Mouse (Mus musculus) stomach, embryonic 15.5 days (tissue): ENCODE measurements at regions not wholly inside any gene's neighbourhood (a gene's known extent, or its start where the extent isn't known, plus 50 kb on each side); places are given as distances from the start of the nearest gene placed in this dataset.
A peak's percentile ranks its signal among the peaks of the same experiment; 100 is the strongest.

Experiments
- ATAC-seq: fragments of 200-750 bp; cut with Nextera tagmentation; 2 replicates; pipeline ENCODE4 v1.8.0; 2017; ENCODE audit warnings: low read depth, moderate number of reproducible peaks, moderate TSS enrichment; ENCODE audit not compliant: insufficient read depth, low FRiP score
- H3K27ac ChIP-seq: fragments of 300-500 bp; sonication (generic); 2 replicates; pipeline ENCODE4 v1.5.1; 2015; ENCODE audit warnings: mild to moderate bottlenecking, inconsistent platforms
- H3K27me3 ChIP-seq: fragments of 300-500 bp; sonication (generic); replicated peaks from 2 replicates; pipeline ENCODE4 v1.6.1; 2015; ENCODE audit warnings: inconsistent platforms
- H3K36me3 ChIP-seq: fragments of 300-500 bp; sonication (generic); 2 replicates; pipeline ENCODE4 v1.6.1; 2015; ENCODE audit warnings: inconsistent platforms
- H3K4me1 ChIP-seq: fragments of 300-500 bp; sonication (generic); 2 replicates; pipeline ENCODE4 v1.6.1; 2015; ENCODE audit warnings: inconsistent platforms
- H3K4me2 ChIP-seq: fragments of 300-500 bp; sonication (generic); 2 replicates; pipeline ENCODE4 v1.6.1; 2015; ENCODE audit warnings: mild to moderate bottlenecking, inconsistent platforms
- H3K4me3 ChIP-seq: fragments of 300-500 bp; sonication (generic); replicated peaks from 2 replicates; pipeline ENCODE4 v1.5.1; 2015; ENCODE audit warnings: inconsistent platforms
- H3K9ac ChIP-seq: fragments of 300-500 bp; sonication (generic); 2 replicates; pipeline ENCODE4 v1.6.1; 2015; ENCODE audit warnings: inconsistent platforms
- H3K9me3 ChIP-seq: fragments of 300-500 bp; sonication (generic); 2 replicates; pipeline ENCODE4 v1.6.1; 2016; ENCODE audit warnings: inconsistent platforms
- WGBS: fragments of 180-500 bp; shearing (Covaris S2); methylation state at CpG from one replicate; pipeline ENCODE4 v1.1.7; 2015; 5-methylcytosine and 5-hydroxymethylcytosine counted together

DNA sequence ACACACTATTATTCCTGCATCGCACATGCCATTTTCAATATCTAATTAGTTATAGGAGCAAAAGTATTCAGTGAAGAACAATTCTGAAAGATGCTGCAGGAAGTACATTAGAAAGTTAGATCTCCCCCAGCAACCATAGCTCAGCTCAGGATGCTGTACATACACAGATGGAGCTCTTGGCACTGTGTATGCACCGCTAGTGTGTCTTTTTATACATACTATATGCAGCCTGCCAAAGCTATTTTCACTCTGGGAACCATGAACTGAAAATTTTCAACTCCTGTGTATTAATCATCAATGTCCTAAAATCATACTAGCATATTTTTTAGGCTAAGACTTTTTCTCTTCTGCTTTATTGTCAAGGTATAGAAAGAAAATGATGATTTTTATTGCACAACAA lies 944.5 kb downstream of the Fam19a2 start:
- no peaks in the 10 kb centered on the region for H3K36me3 ChIP-seq
- H3K27ac ChIP-seq: no peak overlapping the region
- 84% methylated on average over 2 of the region's 2 CpGs for WGBS
- no peaks in the 10 kb centered on the region for H3K9me3 ChIP-seq
- no peak overlapping the region for H3K9ac ChIP-seq
- no peaks in the 10 kb centered on the region for H3K4me1 ChIP-seq
- H3K4me3 ChIP-seq: no peak overlapping the region
- no peak overlapping the region for H3K4me2 ChIP-seq
- no peak for ATAC-seq
- H3K27me3 ChIP-seq: no peaks in the 10 kb centered on the region

DNA sequence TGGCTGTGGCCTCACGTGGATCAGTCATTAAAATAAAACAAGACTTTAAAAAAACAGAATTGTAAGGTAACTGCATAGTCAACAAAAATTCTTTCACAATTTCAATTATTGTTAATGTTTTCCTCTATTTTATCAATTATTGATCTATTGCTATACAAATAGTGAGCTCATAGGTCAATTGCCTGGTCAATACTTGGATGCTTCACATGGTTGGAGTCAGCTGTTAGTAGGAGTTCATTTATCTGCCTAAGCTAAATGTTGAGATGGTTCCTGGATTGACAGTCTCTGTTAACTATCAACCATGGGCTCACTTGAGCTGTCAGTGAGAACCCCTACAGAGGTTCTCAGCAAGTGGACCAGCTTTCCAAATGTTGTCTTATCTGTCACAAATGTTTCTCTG lies 955.7 kb downstream of the Fam19a2 start:
- H3K9me3 ChIP-seq: no peaks in the 10 kb centered on the region
- no peaks in the 10 kb centered on the region for H3K36me3 ChIP-seq

DNA sequence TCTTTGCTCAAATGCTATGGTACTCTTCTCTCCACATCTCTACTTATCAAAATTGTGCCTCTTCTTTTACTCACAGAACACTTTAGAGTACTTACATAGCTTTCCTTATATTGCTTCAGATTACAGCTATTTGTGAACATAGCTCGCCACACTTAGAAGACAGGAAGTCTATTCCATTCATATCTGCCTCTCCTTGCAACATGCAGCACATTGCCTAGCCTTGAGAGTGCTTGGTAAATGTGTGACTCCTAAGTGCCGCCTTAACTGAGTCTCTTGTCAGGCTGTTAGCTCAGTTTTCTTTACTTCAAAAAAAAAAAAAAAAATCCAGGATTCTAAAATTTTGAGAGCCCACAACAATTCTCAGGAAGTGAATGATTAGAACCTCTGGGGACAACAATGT lies 958.3 kb downstream of the Fam19a2 start:
- Histone ChIP-seq H3K9me3 (no peaks in the 10 kb centered on the region), H3K4me3 (no peak overlapping the region), H3K4me2 (no peak overlapping the region), H3K4me1 (no peaks in the 10 kb centered on the region), H3K36me3 (no peaks in the 10 kb centered on the region), H3K9ac (no peak overlapping the region), H3K27ac (no peak overlapping the region), H3K27me3 (no peaks in the 10 kb centered on the region)
- ATAC-seq: no peak
- 51% methylated on average over 2 of the region's 2 CpGs for WGBS

More for the DNA sequence above, 955.7 kb downstream of the Fam19a2 start:
- H3K27ac ChIP-seq: no peak overlapping the region
- H3K27me3 ChIP-seq: no peaks in the 10 kb centered on the region
- WGBS: 76% methylated on average over 1 of the region's 1 CpGs
- no peak for ATAC-seq
- no peak overlapping the region for H3K4me3 ChIP-seq
- H3K4me1 ChIP-seq: no peaks in the 10 kb centered on the region
- H3K4me2 ChIP-seq: no peak overlapping the region
- no peak overlapping the region for H3K9ac ChIP-seq

DNA sequence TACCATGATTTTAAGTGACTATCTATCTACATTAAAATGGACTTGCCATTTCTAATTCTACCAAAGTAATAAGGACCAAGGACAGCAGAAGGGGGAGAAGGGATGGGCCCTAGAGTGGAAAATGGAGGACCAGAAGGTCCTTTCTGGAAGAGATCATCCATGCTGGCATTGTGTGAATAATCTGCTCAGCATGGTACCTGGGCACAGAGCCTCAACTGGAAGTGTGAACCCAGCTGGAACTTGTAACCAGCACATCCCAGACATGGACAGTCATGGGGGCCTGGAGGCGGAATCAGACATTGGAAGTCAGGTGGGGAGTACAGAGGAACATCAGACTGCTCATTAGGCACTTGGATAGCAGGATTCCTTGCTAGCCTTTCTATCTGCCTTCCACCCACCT lies 963.3 kb downstream of the Fam19a2 start:
- no peaks in the 10 kb centered on the region for H3K36me3 ChIP-seq
- H3K4me1 ChIP-seq: no peaks in the 10 kb centered on the region
- no peak overlapping the region for H3K9ac ChIP-seq
- no peak overlapping the region for H3K4me3 ChIP-seq
- H3K4me2 ChIP-seq: no peak overlapping the region
- H3K9me3 ChIP-seq: no peaks in the 10 kb centered on the region
- H3K27ac ChIP-seq: no peak overlapping the region
- no peaks in the 10 kb centered on the region for H3K27me3 ChIP-seq
- WGBS: 83% methylated on average over 1 of the region's 1 CpGs
- ATAC-seq: no peak

DNA sequence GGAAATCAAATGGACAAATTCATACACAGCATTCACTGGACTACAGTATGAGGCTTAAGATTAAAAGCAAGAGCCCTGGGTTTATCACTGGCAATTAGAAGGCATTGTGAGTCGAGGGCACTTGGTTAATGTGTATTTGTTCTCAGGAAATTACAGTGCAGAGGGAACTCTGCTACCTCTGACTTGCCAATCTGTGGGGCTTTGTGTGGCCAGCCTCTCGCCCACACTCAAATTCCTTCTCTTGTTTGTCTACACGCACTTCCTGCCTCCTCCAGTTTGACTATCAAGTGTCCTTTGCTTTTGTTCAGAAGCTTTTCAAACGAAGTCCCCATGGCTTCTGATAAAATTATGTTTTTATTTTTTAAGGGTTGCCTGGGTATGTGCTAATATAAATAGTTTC lies 985.6 kb downstream of the Fam19a2 start:
- H3K4me3 ChIP-seq: no peak overlapping the region
- 33% methylated on average over 4 of the region's 4 CpGs for WGBS
- no peaks in the 10 kb centered on the region for H3K36me3 ChIP-seq
- no peaks in the 10 kb centered on the region for H3K4me1 ChIP-seq
- no peak for ATAC-seq
- no peak overlapping the region for H3K4me2 ChIP-seq
- H3K9me3 ChIP-seq: no peaks in the 10 kb centered on the region
- H3K27me3 ChIP-seq: no peaks in the 10 kb centered on the region
- no peak overlapping the region for H3K9ac ChIP-seq
- H3K27ac ChIP-seq: no peak overlapping the region

DNA sequence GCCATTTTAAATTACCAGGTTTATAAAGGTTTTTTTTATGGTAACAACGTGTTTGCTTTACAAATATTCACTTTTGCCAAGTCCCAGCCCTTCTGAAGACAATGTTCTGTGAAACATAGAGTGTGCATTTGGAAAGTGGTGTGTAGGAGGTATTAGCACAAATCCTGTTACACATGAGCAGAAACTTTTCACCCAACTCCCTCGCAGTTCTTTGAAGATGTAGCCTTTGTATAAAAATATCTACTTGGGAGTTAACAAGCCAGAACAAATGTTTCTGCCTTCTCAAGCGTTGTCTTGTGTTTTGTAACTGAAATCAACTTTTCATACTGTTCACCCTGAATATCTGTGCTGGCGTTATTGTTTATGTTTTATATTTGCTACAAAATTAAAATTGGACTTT lies 986.2 kb downstream of the Fam19a2 start:
- Histone ChIP-seq H3K4me1 (no peaks in the 10 kb centered on the region), H3K27ac (no peak overlapping the region), H3K9me3 (no peaks in the 10 kb centered on the region), H3K4me3 (no peak overlapping the region), H3K4me2 (no peak overlapping the region), H3K36me3 (no peaks in the 10 kb centered on the region), H3K27me3 (no peaks in the 10 kb centered on the region), H3K9ac (no peak overlapping the region)
- ATAC-seq: no peak
- 48% methylated on average over 4 of the region's 4 CpGs for WGBS

DNA sequence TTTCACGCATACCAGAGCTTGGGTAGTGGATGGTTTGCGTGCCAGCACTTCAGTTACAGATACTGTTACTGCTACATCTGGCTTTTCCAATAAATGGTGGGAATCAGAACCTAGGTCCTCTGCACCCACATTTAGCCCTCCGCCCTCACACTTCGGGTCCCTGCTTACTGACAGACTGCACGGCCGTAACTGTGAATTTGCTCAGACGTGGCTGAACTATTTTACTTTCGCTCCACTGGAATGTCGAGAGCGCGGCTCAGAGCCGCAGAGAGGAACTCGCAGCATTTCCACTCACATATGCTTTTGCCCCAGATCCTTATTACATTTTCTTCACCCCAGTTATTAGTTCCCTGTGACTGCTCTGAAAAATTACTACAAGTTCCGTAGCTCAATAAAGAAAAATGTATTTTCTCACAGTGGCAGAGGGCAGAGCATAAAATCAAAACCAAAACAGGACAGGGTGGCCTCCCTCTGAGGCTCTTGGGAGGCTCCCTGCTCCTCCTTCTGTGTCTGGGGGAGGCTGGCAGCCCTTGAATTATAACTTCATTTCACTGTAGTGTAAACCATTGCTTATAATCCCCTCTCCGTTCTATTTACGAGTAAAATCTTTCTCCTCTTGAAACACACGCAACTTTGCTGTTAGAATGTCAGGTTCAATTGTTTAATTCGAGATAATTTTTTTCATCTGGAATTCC lies 1024.7 kb downstream of the Fam19a2 start:
- peak overlapping the region; percentile 38 for H3K4me2 ChIP-seq
- peak overlapping the region; percentile 11; the same call in 1 of the 2 replicates for H3K4me3 ChIP-seq
- H3K36me3 ChIP-seq: no peaks in the 10 kb centered on the region
- ATAC-seq: no peak
- H3K9ac ChIP-seq: no peak overlapping the region
- WGBS: 43% methylated on average over 18 of the region's 18 CpGs
- no peaks in the 10 kb centered on the region for H3K27me3 ChIP-seq
- no peaks in the 10 kb centered on the region for H3K9me3 ChIP-seq
- no peaks in the 10 kb centered on the region for H3K4me1 ChIP-seq
- H3K27ac ChIP-seq: no peak overlapping the region

DNA sequence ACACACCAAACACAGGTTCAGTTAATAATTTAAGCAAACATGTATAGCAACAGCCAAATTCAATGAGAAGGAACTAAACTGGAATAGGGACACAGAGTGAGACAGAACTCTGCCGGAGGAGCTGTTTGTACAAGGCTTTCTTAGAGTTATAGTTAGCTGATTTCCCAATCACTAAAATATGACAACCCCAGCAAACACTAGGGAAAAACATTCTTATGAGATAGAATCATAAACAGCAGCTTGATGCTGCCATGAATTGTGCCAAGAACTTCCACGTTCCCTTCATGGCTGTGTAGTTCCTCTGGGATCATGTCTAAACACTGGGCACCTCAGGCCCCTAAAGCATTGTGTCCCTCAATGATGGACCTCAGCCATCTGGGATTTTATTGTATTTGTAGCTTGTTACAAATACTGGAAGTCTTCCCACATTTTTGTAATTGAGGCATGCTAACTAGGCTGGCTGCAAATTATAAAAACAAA lies 1033.4 kb downstream of the Fam19a2 start:
- no peak for ATAC-seq
- no peak overlapping the region for H3K4me3 ChIP-seq
- WGBS: 66% methylated on average over 2 of the region's 2 CpGs
- no peaks in the 10 kb centered on the region for H3K9me3 ChIP-seq
- H3K27ac ChIP-seq: no peak overlapping the region
- H3K36me3 ChIP-seq: no peaks in the 10 kb centered on the region
- H3K27me3 ChIP-seq: no peaks in the 10 kb centered on the region
- no peak overlapping the region for H3K4me2 ChIP-seq
- H3K9ac ChIP-seq: no peak overlapping the region
- no peaks in the 10 kb centered on the region for H3K4me1 ChIP-seq

DNA sequence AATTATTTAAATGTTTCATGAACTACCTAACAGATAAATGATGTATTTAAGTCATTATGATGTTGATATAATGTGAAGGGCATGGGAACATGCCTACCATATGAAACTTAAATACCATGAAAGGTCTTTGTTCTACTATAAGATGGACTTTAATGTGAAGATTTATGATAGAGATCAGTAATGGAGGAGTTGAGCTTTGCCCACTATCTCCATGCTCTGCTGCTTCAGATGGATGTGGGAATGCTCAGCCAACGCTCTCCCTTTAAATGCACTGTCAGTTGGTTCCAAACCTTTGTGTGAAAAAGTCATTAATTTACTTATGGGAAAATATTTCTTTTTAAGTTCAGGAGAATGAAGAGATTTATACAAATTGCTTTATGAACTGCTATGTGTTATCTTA lies 1040.9 kb downstream of the Fam19a2 start:
- ATAC-seq: no peak
- H3K4me3 ChIP-seq: no peak overlapping the region
- no peak overlapping the region for H3K27ac ChIP-seq
- no peaks in the 10 kb centered on the region for H3K27me3 ChIP-seq
- H3K9ac ChIP-seq: no peak overlapping the region
- no peaks in the 10 kb centered on the region for H3K36me3 ChIP-seq
- no peaks in the 10 kb centered on the region for H3K9me3 ChIP-seq
- no peak overlapping the region for H3K4me2 ChIP-seq
- H3K4me1 ChIP-seq: no peaks in the 10 kb centered on the region
- 84% methylated on average over 1 of the region's 1 CpGs for WGBS

DNA sequence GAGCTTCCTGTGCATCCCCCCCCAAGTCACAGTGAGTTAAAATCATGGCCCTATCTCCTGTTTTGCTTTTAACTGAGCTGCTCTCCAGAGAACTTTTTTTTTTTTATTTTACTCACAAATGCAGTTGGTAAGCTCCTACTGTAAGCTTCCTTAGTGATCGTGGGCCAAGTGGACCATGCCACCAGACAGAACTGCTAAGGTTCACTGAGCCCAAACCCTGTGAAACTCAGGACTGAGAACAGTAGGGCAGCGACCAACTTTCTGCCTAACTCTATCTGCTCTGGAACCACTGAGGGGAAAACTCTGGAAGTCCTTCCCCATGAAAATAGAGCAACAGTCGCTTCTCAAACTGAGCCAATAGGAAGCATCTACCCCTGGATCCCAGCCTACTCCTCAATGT lies 1041.8 kb downstream of the Fam19a2 start:
- Histone ChIP-seq H3K4me2 (no peak overlapping the region), H3K4me3 (no peak overlapping the region), H3K27ac (no peak overlapping the region), H3K9ac (no peak overlapping the region), H3K9me3 (no peaks in the 10 kb centered on the region), H3K36me3 (no peaks in the 10 kb centered on the region), H3K27me3 (no peaks in the 10 kb centered on the region), H3K4me1 (no peaks in the 10 kb centered on the region)
- ATAC-seq: no peak
- 87% methylated on average over 3 of the region's 3 CpGs for WGBS

DNA sequence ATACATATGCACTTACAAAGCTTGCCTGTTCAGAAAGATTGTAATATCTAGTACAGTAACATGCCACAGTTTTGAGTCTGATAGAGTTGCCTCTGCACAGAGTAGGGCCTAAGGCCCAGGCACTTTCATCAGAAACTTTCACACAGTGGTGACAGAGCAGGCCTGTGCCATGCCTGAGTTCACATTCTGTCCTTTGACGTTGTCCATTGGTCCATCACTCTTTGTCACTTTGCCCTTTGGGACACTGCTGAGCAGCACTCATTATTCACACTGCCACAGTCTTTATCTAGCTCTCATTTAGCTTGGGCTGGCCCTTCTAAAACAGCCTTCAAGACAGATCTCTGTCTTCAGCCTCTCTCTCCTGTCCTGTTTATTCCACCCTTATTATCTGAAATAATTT lies 1055.0 kb downstream of the Fam19a2 start:
- H3K27me3 ChIP-seq: no peaks in the 10 kb centered on the region
- 63% methylated on average over 1 of the region's 1 CpGs for WGBS
- H3K9me3 ChIP-seq: no peaks in the 10 kb centered on the region
- H3K4me3 ChIP-seq: no peak overlapping the region
- no peaks in the 10 kb centered on the region for H3K36me3 ChIP-seq
- H3K4me2 ChIP-seq: no peak overlapping the region
- no peak overlapping the region for H3K9ac ChIP-seq
- ATAC-seq: no peak
- H3K4me1 ChIP-seq: no peaks in the 10 kb centered on the region
- no peak overlapping the region for H3K27ac ChIP-seq

DNA sequence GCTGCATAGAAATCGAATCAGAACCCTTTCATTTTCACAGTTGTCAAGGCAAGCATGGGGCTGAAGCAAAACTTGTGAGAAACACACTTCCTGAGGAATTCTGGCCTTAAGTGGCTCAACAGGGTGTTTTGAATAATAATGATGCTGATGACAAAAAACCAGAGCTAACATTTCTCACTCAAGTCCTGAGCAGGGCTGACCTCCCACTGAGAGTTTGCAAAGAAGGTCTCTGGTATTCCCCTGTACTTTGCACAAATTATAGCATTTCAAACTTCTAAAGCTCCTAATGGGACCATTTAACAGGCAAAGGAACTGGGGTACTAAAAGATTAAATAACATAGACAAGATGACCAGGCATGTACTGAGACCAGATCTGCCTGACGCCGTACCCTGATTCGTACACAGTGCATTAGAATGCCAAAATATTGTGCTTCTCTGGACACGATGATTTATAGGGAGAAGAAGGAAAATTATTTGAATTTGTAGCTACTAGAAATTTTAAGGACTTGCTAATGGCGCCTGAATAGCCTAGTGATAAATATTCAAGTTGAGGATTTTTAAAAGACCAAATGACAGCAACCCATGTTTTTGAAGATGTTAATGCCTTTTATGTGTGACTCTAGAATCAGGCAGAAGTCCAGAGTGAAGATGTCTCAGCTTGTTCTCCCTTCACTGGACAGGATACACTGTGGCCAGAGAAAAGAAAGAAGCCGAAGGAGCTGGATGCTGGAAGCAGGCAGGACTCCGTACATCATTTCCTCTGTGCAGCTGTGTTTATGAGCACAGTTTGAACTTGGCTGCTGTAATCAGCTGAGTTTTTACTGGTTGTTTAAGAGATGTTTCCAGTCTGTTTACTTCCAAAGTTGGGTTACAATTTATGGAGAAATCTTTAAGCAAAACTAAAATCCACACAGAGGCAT lies 1056.7 kb downstream of the Fam19a2 start:
- Histone ChIP-seq H3K27me3 (no peaks in the 10 kb centered on the region), H3K36me3 (no peaks in the 10 kb centered on the region), H3K27ac (no peak overlapping the region), H3K4me3 (no peak overlapping the region), H3K4me2 (no peak overlapping the region), H3K9ac (no peak overlapping the region), H3K9me3 (no peaks in the 10 kb centered on the region), H3K4me1 (no peaks in the 10 kb centered on the region)
- WGBS: 44% methylated on average over 8 of the region's 8 CpGs
- no peak; the same call in 1 of the 2 replicates for ATAC-seq
